Mouse (Mus musculus) heart, embryonic 16.5 days (tissue): ENCODE measurements around the gene Nkx2-3. TPM values are rescaled to one million over a fixed set of nuclear protein-coding genes. Genes with fewer than 3 reads are reported as not detected.

Experiments used
- ATAC-seq: fragments of 200-750 bp; cut with Nextera tagmentation; replicated peaks from 2 replicates; pipeline ENCODE4 v1.8.0; 2017; ENCODE audit warnings: moderate number of reproducible peaks; ENCODE audit not compliant: insufficient read depth, low FRiP score; ENCODE audit errors: extremely low read depth
- H3K27ac ChIP-seq: fragments of 300-500 bp; sonication (generic); 2 replicates; pipeline ENCODE4 v1.5.1; 2014; ENCODE audit warnings: mild to moderate bottlenecking, low read length, control low read depth, moderate library complexity
- H3K27me3 ChIP-seq: fragments of 300-500 bp; sonication (generic); 2 replicates; pipeline ENCODE4 v1.6.1; 2014; ENCODE audit warnings: low read length, mixed read lengths; ENCODE audit not compliant: control insufficient read depth, insufficient read depth
- H3K36me3 ChIP-seq: fragments of 300-500 bp; sonication (generic); 2 replicates; pipeline ENCODE4 v1.6.1; 2014; ENCODE audit not compliant: control insufficient read depth, insufficient read depth
- H3K4me1 ChIP-seq: fragments of 300-500 bp; sonication (generic); 2 replicates; pipeline ENCODE4 v1.6.1; 2014; ENCODE audit warnings: low read length, mixed read lengths; ENCODE audit not compliant: control insufficient read depth, insufficient read depth
- H3K4me2 ChIP-seq: fragments of 300-500 bp; sonication (generic); 2 replicates; pipeline ENCODE4 v1.6.1; 2014; ENCODE audit warnings: low read depth, mild to moderate bottlenecking, control low read depth, low read length
- H3K4me3 ChIP-seq: fragments of 300-500 bp; sonication (generic); 2 replicates; pipeline ENCODE4 v1.5.1; 2014; ENCODE audit warnings: mild to moderate bottlenecking, control low read depth, low read length
- H3K9ac ChIP-seq: fragments of 300-500 bp; sonication (generic); 2 replicates; pipeline ENCODE4 v1.6.1; 2014; ENCODE audit warnings: low read length, control low read depth
- H3K9me3 ChIP-seq: fragments of 300-500 bp; sonication (generic); replicated peaks from 2 replicates; pipeline ENCODE4 v1.6.1; 2016; ENCODE audit warnings: low read length; ENCODE audit not compliant: control insufficient read depth
- WGBS: fragments of 180-500 bp; shearing (Covaris S2); extraction: QIAGEN DNeasy Blood & Tissue Kit; methylation state at CpG from one replicate; pipeline ENCODE4 v1.1.7; 2014; 5-methylcytosine and 5-hydroxymethylcytosine counted together
- polyA plus RNA-seq: library from polyadenylated mRNA; unstranded; fragments of >200 nt; fragmentation: Nextera tagmentation; extraction: Ambion mirVana; gene quantifications from 2 replicates; pipeline ENCODE4 v1.2.1, GENCODE M21; 2015

Nkx2-3 gene
- polyA plus RNA-seq, 1 experiment from 2014 or later: not detected

DNA sequence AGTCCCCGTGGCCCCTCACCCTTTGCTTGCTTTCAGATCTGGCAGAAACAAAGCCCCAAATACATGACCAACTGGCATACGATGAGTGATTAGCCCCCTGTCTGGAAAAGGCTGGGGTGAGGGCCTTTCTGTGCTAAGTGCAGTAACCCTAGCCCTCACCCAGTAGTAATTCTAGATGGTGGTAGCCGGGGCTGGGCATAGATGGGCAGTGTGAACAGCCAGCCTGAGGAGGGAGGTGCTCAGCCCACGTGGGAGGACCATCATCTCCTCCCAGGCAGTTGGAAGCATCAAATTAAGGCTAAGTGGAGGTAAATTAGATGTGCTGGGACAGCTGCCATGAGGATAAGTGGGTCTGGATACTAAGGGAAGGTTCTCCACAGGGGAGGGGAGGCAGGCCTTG is 17.0 kb downstream of the Nkx2-3 start:
- Histone ChIP-seq H3K27me3 (peaks cover 21% of the 10 kb centered on the region), H3K9me3 (no peaks in the 10 kb centered on the region), H3K36me3 (no peaks in the 10 kb centered on the region), H3K4me2 (no peak overlapping the region), H3K4me1 (no peaks in the 10 kb centered on the region), H3K27ac (no peak overlapping the region), H3K9ac (no peak overlapping the region), H3K4me3 (no peak overlapping the region)
- ATAC-seq: no peak
- 47% methylated on average over 4 of the region's 4 CpGs for WGBS

- 29% methylated on average over 12 of the region's 12 CpGs for WGBS
Measured at GRCm38 (mm10) chr19:43630466-43631251, 18.5 kb downstream of the Nkx2-3 start.

GRCm38 (mm10) chr19:43641833-43642232 is 29.7 kb downstream of the Nkx2-3 start:
- no peaks in the 10 kb centered on the region for H3K36me3 ChIP-seq
- H3K4me1 ChIP-seq: no peaks in the 10 kb centered on the region
- H3K9ac ChIP-seq: no peak overlapping the region
- H3K27me3 ChIP-seq: no peaks in the 10 kb centered on the region; the same call in 1 of the 2 replicates
- no peak overlapping the region for H3K4me3 ChIP-seq
- H3K27ac ChIP-seq: no peak overlapping the region
- no peak for ATAC-seq
- no peak overlapping the region for H3K4me2 ChIP-seq
- 56% methylated on average over 11 of the region's 11 CpGs for WGBS
- H3K9me3 ChIP-seq: no peaks in the 10 kb centered on the region

More at GRCm38 (mm10) chr19:43630466-43631251, 18.5 kb downstream of the Nkx2-3 start:
- H3K4me3 ChIP-seq: no peak overlapping the region
- no peaks in the 10 kb centered on the region for H3K9me3 ChIP-seq
- no peak overlapping the region for H3K4me2 ChIP-seq
- ATAC-seq: no peak; the same call in 1 of the 2 replicates
- H3K27ac ChIP-seq: no peak overlapping the region
- no peaks in the 10 kb centered on the region for H3K36me3 ChIP-seq
- H3K4me1 ChIP-seq: no peaks in the 10 kb centered on the region
- H3K9ac ChIP-seq: no peak overlapping the region
- H3K27me3 ChIP-seq: peaks cover 16% of the 10 kb centered on the region

DNA sequence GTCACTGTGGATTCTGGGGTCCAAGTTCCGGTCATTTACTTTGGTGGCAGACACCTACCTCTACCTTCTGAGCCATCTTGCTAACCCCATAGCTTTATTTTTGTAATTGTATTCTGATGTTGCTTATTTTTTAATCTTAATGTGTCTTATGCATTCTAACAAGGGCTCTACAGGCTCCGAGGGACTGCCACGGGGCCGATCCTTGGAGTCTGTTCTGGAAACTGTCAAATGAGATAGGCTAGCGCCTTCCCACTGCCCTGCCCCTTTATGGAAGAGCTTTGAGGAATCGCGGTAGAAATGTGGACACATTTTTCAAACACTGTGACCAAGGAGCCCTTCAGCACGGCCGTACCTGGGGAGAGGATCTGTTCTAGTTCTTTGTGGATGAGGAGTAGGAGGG is 30.7 kb downstream of the Nkx2-3 start:
- Histone ChIP-seq H3K27ac (no peak overlapping the region), H3K9ac (no peak overlapping the region), H3K27me3 (no peaks in the 10 kb centered on the region; the same call in 1 of the 2 replicates), H3K4me3 (no peak overlapping the region), H3K4me1 (no peaks in the 10 kb centered on the region), H3K4me2 (no peak overlapping the region), H3K9me3 (no peaks in the 10 kb centered on the region), H3K36me3 (no peaks in the 10 kb centered on the region)
- no peak for ATAC-seq
- 65% methylated on average over 9 of the region's 9 CpGs for WGBS

- WGBS: 83% methylated on average over 9 of the region's 9 CpGs
Measured at GRCm38 (mm10) chr19:43645508-43645907, 33.4 kb downstream of the Nkx2-3 start.

GRCm38 (mm10) chr19:43646852-43647251 is 34.7 kb downstream of the Nkx2-3 start:
- no peaks in the 10 kb centered on the region for H3K4me1 ChIP-seq
- WGBS: 46% methylated on average over 7 of the region's 7 CpGs
- no peaks in the 10 kb centered on the region for H3K36me3 ChIP-seq
- ATAC-seq: no peak
- H3K27ac ChIP-seq: no peak overlapping the region
- H3K4me2 ChIP-seq: no peak overlapping the region
- no peak overlapping the region for H3K9ac ChIP-seq
- H3K9me3 ChIP-seq: no peaks in the 10 kb centered on the region
- H3K4me3 ChIP-seq: no peak overlapping the region
- no peaks in the 10 kb centered on the region for H3K27me3 ChIP-seq

More at GRCm38 (mm10) chr19:43645508-43645907, 33.4 kb downstream of the Nkx2-3 start:
- H3K4me2 ChIP-seq: no peak overlapping the region
- no peak overlapping the region for H3K9ac ChIP-seq
- H3K36me3 ChIP-seq: no peaks in the 10 kb centered on the region
- H3K4me3 ChIP-seq: no peak overlapping the region
- no peaks in the 10 kb centered on the region for H3K4me1 ChIP-seq
- H3K9me3 ChIP-seq: no peaks in the 10 kb centered on the region
- H3K27ac ChIP-seq: no peak overlapping the region
- ATAC-seq: no peak
- no peaks in the 10 kb centered on the region for H3K27me3 ChIP-seq

GRCm38 (mm10) chr19:43647261-43647660 is 35.1 kb downstream of the Nkx2-3 start:
- Histone ChIP-seq H3K27me3 (peaks cover 3% of the 10 kb centered on the region; the same call in 1 of the 2 replicates), H3K9ac (no peak overlapping the region), H3K27ac (no peak overlapping the region), H3K4me1 (no peaks in the 10 kb centered on the region), H3K36me3 (no peaks in the 10 kb centered on the region), H3K4me2 (no peak overlapping the region), H3K9me3 (no peaks in the 10 kb centered on the region), H3K4me3 (no peak overlapping the region)
- WGBS: 69% methylated on average over 9 of the region's 9 CpGs
- no peak for ATAC-seq

GRCm38 (mm10) chr19:43648343-43648742 is 36.2 kb downstream of the Nkx2-3 start:
- H3K4me2 ChIP-seq: no peak overlapping the region

GRCm38 (mm10) chr19:43651241-43651785 is 39.2 kb downstream of the Nkx2-3 start:
- no peaks in the 10 kb centered on the region for H3K36me3 ChIP-seq
- WGBS: 51% methylated on average over 8 of the region's 8 CpGs
- no peak for ATAC-seq
- H3K9ac ChIP-seq: no peak overlapping the region
- no peak overlapping the region for H3K4me3 ChIP-seq
- no peaks in the 10 kb centered on the region for H3K4me1 ChIP-seq
- no peaks in the 10 kb centered on the region for H3K9me3 ChIP-seq
- peaks cover 14% of the 10 kb centered on the region for H3K27me3 ChIP-seq
- H3K4me2 ChIP-seq: no peak overlapping the region
- no peak overlapping the region for H3K27ac ChIP-seq

More at GRCm38 (mm10) chr19:43648343-43648742, 36.2 kb downstream of the Nkx2-3 start:
- WGBS: 89% methylated on average over 4 of the region's 4 CpGs
- Histone ChIP-seq H3K4me1 (no peaks in the 10 kb centered on the region), H3K9ac (no peak overlapping the region), H3K27ac (no peak overlapping the region), H3K4me3 (no peak overlapping the region), H3K9me3 (no peaks in the 10 kb centered on the region), H3K36me3 (no peaks in the 10 kb centered on the region), H3K27me3 (peaks cover 7% of the 10 kb centered on the region; the same call in 1 of the 2 replicates)
- ATAC-seq: no peak
